Mouse (Mus musculus) layer of hippocampus, adult 18-20 months (tissue): ENCODE results near the gene Ctf1. TPM values are rescaled to one million over a fixed set of nuclear protein-coding genes. Genes with fewer than 3 reads are reported as not detected.

Source experiments
- DNase-seq, 2 experiments: peaks; one replicate each; pipeline ENCODE4 v3.0.0; 2022; ENCODE audit warnings: low spot score in 2 of 2
- microRNA-seq, 2 experiments: library from miRNA; unstranded; fragments of <30 nt; microRNA quantifications; one replicate each; pipeline ENCODE4 v1.2.0; 2021
- total RNA-seq, 2 experiments: library from RNA; stranded (reverse); gene quantifications; 2 replicates each; pipeline ENCODE4 v1.2.3; 2021

The Ctf1 gene
- total RNA-seq, 2 experiments from 2014 or later, result 3.5 to 4.6 TPM

DNA sequence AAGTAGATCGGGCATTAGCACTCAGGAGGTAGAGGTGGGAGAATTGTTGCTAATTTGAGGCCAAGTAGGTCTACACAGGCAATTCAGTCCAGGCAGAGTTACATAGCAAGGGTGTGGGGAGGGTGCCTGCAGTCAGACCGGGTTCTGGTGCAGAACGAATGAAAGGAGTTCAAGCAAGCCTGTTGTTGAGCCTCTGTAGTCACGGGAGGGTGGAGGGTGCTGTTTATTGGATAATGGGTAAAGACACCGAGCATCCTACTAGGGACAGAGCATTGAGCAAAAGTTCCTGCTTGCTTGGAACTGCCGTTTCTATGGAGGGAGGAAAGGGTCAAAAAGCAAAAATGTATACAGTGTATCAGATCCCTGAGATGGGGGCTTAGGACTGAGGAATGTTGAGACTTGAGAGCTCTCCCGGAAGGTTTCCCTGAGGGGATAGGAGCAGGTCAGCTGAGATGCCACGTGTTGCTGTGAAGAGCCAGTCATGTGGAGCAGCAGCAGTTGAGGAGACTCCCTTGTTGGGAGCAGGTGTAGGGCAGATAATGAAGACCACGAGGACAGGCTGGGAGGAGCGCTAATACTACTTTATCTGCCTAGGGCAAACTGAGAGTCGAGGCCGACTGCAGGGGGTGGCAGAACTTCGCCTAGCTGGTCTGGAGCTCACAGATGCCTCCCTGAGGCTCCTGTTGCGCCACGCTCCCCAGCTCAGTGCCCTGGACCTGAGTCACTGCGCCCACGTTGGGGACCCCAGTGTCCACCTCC lies 54.5 kb downstream of the Ctf1 start:
- DNase-seq, result no peak

Small RNA genes within 50 kb of the gene (microRNA-seq; reads per million reads assigned to microRNA genes)
- 0 reads per million in 2 experiments for gene Mir762

Other genes starting within 250 kb of the Ctf1 start
- 10 to 100 TPM; 55.7 to 58.5 TPM for gene Fbrs, start 233.5 kb upstream of the Ctf1 start, total RNA-seq
- gene Srcap, start 200.8 kb upstream of the Ctf1 start, total RNA-seq, result 100 to 1,000 TPM; 103 to 108 TPM
- gene Gm42715, start 193.2 kb upstream of the Ctf1 start, total RNA-seq, result 1 to 10 TPM; 7.6 to 9.2 TPM
- gene Tmem265, start 151.3 kb upstream of the Ctf1 start, total RNA-seq, result 1 to 10 TPM in 1 of 2 experiments, not detected in 1; 1.6 TPM
- gene Phkg2, start 139.4 kb upstream of the Ctf1 start, total RNA-seq, result 10 to 100 TPM; 76.7 to 80.5 TPM
- gene Ccdc189, start 124.1 kb upstream of the Ctf1 start, total RNA-seq, result 10 to 100 TPM in 1 of 2 experiments, 1 to 10 TPM in 1; 9.5 to 10.4 TPM
- gene Rnf40, start 124.0 kb upstream of the Ctf1 start, total RNA-seq, result 10 to 100 TPM; 67.4 to 67.9 TPM
- gene Zfp629, start 96.9 kb upstream of the Ctf1 start, total RNA-seq, result 10 to 100 TPM; 20.1 to 21.6 TPM
- gene Bcl7c, start 3.8 kb upstream of the Ctf1 start, total RNA-seq, result 10 to 100 TPM; 34.4 to 34.6 TPM
- gene Ctf2, start 19.4 kb downstream of the Ctf1 start, total RNA-seq, result not detected
- gene Fbxl19, start 31.8 kb downstream of the Ctf1 start, total RNA-seq, result 10 to 100 TPM; 59.2 to 59.7 TPM
- 10 to 100 TPM; 25.9 to 29.3 TPM for gene Orai3, start 57.1 kb downstream of the Ctf1 start, total RNA-seq
- gene Setd1a, start 63.9 kb downstream of the Ctf1 start, total RNA-seq, result 10 to 100 TPM; 35.4 to 44.6 TPM
- gene Gm49388, start 72.9 kb downstream of the Ctf1 start, total RNA-seq, result 1 to 10 TPM; 4.1 to 5.2 TPM
- 1 to 10 TPM; 6.3 to 7.8 TPM for gene Hsd3b7, start 87.9 kb downstream of the Ctf1 start, total RNA-seq
- gene Stx4a, start 111.6 kb downstream of the Ctf1 start, total RNA-seq, result 10 to 100 TPM; 65.6 to 68.6 TPM
- gene Stx1b, start 111.8 kb downstream of the Ctf1 start, total RNA-seq, result 100 to 1,000 TPM; 335 to 338 TPM
- 10 to 100 TPM; 34.6 to 35.9 TPM for gene Zfp646, start 163.5 kb downstream of the Ctf1 start, total RNA-seq
- gene Zfp668, start 164.1 kb downstream of the Ctf1 start, total RNA-seq, result 10 to 100 TPM; 20.9 to 25.7 TPM
- gene Prss53, start 178.2 kb downstream of the Ctf1 start, total RNA-seq, result 1 to 10 TPM; 2.8 to 3.3 TPM
- not detected for gene Gm21974, start 182.7 kb downstream of the Ctf1 start, total RNA-seq
- gene Vkorc1, start 182.9 kb downstream of the Ctf1 start, total RNA-seq, result 10 to 100 TPM; 22.9 to 30.8 TPM
- 10 to 100 TPM; 41.4 to 42.4 TPM for gene Bckdk, start 191.3 kb downstream of the Ctf1 start, total RNA-seq
- gene Kat8, start 199.8 kb downstream of the Ctf1 start, total RNA-seq, result 10 to 100 TPM; 29.8 to 30.9 TPM
- gene Prss8, start 217.4 kb downstream of the Ctf1 start, total RNA-seq, result under 1 TPM; 0.25 to 0.46 TPM
- gene Prss36, start 234.0 kb downstream of the Ctf1 start, total RNA-seq, result 10 to 100 TPM; 10.3 to 10.5 TPM